Mouse (Mus musculus) cerebellum, adult 2 months (tissue): ENCODE measurements around the gene Pwwp2b. TPM values are rescaled to one million over a fixed set of nuclear protein-coding genes. Genes with fewer than 3 reads are reported as not detected.
A peak's percentile ranks its signal among the peaks of the same experiment; 100 is the strongest.

ENCODE experiments used
- DNase-seq, 2 experiments: peaks; one replicate each; pipeline ENCODE4 v3.0.0; 2021
- H3K27ac ChIP-seq: fragments of 200-500 bp; 2 replicates; pipeline ENCODE4 v1.5.1; 2012; ENCODE audit warnings: low read length, control low read depth, inconsistent platforms; ENCODE audit not compliant: insufficient read depth
- H3K27me3 ChIP-seq: fragments of 200-500 bp; 2 replicates; pipeline ENCODE4 v1.6.1; 2012; ENCODE audit warnings: inconsistent platforms, mild to moderate bottlenecking, low read length, moderate library complexity; ENCODE audit not compliant: control insufficient read depth, insufficient read depth
- H3K4me1 ChIP-seq: fragments of 200-500 bp; 2 replicates; pipeline ENCODE4 v1.6.1; 2011; ENCODE audit warnings: low read length; ENCODE audit not compliant: control insufficient read depth, insufficient read depth
- H3K4me3 ChIP-seq: fragments of 200-500 bp; replicated peaks from 2 replicates; pipeline ENCODE3; 2011; ENCODE audit warnings: mild to moderate bottlenecking, low read depth, low read length, control low read depth; ENCODE audit not compliant: insufficient read depth
- CTCF ChIP-seq: fragments of 200-500 bp; IDR thresholded peaks from 2 replicates; pipeline ENCODE4 v1.5.1; 2011; ENCODE audit warnings: low read depth, mild to moderate bottlenecking, control low read depth, low read length, moderate library complexity, borderline replicate concordance; ENCODE audit not compliant: insufficient read depth
- POLR2A ChIP-seq: fragments of 200-500 bp; IDR thresholded peaks from 2 replicates; pipeline ENCODE4 v1.6.1; 2011; ENCODE audit warnings: low read length, control low read depth, borderline replicate concordance; ENCODE audit not compliant: insufficient read depth
- WGBS: fragments of 180-500 bp; shearing (Covaris S2); methylation state at CpG from one replicate; pipeline ENCODE4 v1.1.7; 2018; 5-methylcytosine and 5-hydroxymethylcytosine counted together
- polyA plus RNA-seq: library from polyadenylated mRNA; depleted of rRNA; stranded (reverse); fragments of >200 nt; gene quantifications from 2 replicates; pipeline ENCODE4 v1.2.3, GENCODE M21; 2012

Gene Pwwp2b
- polyA plus RNA-seq, 1 experiment, result 9.9 TPM

DNA sequence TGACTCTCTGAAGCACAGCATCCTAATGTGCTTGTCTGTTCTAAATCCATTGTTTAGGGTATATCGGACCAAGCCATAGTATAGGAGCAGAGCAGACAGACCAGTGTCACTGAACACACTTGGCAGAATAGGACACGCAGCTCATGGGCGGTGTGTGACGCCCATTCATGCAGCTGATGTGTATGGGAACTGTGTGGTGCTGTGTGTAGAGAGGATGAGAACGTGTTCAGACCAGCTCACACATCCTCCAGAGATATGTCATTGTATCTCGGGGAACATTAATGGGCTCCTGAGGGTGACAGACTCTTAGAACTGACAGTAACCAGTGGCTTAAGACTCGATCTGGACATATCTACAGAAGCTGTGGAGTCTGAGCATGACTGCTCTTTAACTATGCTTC lies 21.9 kb upstream of the Pwwp2b start:
- no peak overlapping the region for H3K27ac ChIP-seq
- no peak for TF ChIP-seq CTCF
- no peak for TF ChIP-seq POLR2A
- no peak overlapping the region for H3K4me3 ChIP-seq
- no peaks in the 10 kb centered on the region for H3K27me3 ChIP-seq
- no peaks in the 10 kb centered on the region; the same call in 1 of the 2 replicates for H3K4me1 ChIP-seq
- WGBS, result 85% methylated on average over 7 of the region's 7 CpGs
- no peak for DNase-seq

DNA sequence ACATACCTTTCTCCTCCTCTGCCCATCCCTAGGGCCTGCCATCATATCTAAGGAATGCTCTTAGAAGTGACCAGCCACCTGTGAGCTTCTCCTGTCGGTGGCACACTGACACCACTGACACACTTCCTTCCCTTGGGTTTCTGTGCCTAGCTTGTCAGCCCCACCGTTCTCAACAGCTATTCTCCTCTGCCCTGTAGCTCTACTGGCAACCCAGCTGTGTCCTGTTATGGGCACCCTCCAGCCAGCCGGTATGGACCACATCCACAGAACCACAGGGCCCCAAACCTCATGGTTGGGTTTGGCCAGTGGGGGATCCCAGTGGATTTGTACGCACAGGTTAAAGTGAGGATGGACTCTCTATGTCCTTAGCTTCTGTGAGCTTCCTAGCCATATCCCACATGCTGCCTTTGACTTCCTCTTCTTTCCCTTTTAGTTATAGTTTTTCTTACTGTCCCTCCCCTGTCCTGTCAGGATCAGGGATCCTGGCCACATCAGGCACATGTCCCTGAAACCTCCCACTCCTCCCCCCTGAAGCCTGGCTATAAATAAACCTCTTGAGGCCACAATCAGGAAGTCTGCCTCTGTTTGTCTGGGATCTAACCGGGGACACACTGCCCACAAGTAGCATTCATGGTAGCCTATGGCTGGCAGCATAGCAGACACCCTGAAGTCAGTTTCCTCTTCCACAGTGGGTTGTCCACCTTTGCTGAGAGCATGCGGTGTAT lies 19.7 kb upstream of the Pwwp2b start:
- Histone ChIP-seq H3K4me1 (no peaks in the 10 kb centered on the region; the same call in 1 of the 2 replicates), H3K27me3 (no peaks in the 10 kb centered on the region), H3K4me3 (no peak overlapping the region), H3K27ac (no peak overlapping the region)
- no peak for DNase-seq
- TF ChIP-seq CTCF (no peak), POLR2A (no peak)
- 85% methylated on average over 6 of the region's 6 CpGs for WGBS

DNA sequence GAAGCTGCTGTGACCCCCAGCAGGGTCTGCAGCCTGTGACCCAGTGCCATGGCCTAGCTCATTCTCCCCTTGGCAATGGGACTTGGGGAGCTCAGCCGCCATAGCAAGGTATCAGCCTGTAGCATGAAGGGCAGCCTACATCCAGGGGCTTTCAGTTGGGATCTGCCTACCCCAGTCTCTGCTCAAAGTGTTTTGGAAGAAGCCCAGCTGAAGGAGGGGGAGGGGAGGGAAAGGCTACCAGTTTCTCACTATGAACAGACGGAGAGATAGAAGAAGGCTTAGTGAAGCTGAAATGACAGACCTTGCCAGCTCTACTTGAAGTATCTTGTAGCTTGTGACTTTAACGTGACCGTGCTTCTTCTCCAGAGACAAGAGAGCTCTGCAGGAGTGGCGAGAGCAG lies 18.4 kb upstream of the Pwwp2b start:
- WGBS, result 58% methylated on average over 5 of the region's 5 CpGs
- no peaks in the 10 kb centered on the region for H3K27me3 ChIP-seq

GRCm38 (mm10) chr7:139230241-139230640 lies 18.0 kb upstream of the Pwwp2b start:
- Histone ChIP-seq H3K27ac (no peak overlapping the region), H3K4me1 (peaks cover 8% of the 10 kb centered on the region), H3K27me3 (no peaks in the 10 kb centered on the region), H3K4me3 (no peak overlapping the region)
- DNase-seq, result no peak
- TF ChIP-seq POLR2A, result no peak
- no peak for TF ChIP-seq CTCF
- 76% methylated on average over 12 of the region's 12 CpGs for WGBS

More for the DNA sequence above, 18.4 kb upstream of the Pwwp2b start:
- no peak overlapping the region for H3K27ac ChIP-seq
- DNase-seq, result no peak
- H3K4me3 ChIP-seq, result no peak overlapping the region
- H3K4me1 ChIP-seq, result peaks cover 7% of the 10 kb centered on the region
- no peak for TF ChIP-seq POLR2A
- TF ChIP-seq CTCF, result no peak

GRCm38 (mm10) chr7:139233714-139234113 lies 14.6 kb upstream of the Pwwp2b start:
- TF ChIP-seq CTCF (peak; percentile 99), POLR2A (no peak)
- DNase-seq, result peak; percentile 85 to 90
- 5% methylated on average over 7 of the region's 7 CpGs for WGBS
- Histone ChIP-seq H3K4me1 (peaks cover 8% of the 10 kb centered on the region), H3K27me3 (no peaks in the 10 kb centered on the region), H3K4me3 (no peak overlapping the region), H3K27ac (no peak overlapping the region)

- no peak for TF ChIP-seq CTCF
- no peak for TF ChIP-seq POLR2A
- DNase-seq, result no peak
- Histone ChIP-seq H3K27me3 (no peaks in the 10 kb centered on the region), H3K4me1 (peaks cover 8% of the 10 kb centered on the region), H3K4me3 (no peak overlapping the region), H3K27ac (no peak overlapping the region)
- 42% methylated on average over 18 of the region's 18 CpGs for WGBS
These were observed 13.7 kb upstream of the Pwwp2b start for GRCm38 (mm10) chr7:139234426-139235188.

DNA sequence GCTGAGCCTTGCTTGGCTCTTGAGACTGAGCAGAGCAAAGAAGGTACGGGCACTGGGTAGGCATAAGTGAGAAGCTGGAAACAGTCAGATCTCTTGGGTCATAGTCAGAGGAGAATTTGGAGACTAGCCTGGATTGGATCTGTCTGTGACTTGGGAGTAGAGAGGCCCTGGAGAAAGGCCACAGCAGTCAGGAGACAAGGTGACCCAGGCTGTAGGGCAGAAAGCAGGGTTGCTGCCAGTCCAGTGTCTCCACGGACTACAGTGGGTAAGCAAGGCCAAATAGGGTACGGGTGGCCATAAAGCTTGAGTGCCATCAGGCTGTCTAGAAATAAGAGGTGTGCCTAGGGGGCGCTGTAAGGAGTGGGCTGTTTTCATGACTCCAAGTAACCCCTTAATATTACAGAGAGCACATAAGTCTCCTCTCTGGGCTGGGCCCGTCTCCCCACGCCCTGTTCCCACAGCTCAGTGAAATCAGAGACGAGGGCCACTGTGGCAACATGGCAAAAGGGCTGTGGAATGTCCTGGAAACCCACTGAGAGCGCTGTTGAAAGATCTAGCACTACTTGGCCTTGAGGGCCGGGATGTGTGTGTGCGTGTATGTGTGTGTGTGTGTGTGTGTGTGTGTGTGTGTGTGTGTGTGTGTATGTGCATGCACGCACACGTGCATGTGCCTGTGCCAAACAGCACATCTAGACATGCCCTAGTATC lies 12.5 kb upstream of the Pwwp2b start:
- peaks cover 8% of the 10 kb centered on the region for H3K4me1 ChIP-seq
- TF ChIP-seq POLR2A (no peak), CTCF (no peak)
- DNase-seq, result no peak
- 88% methylated on average over 12 of the region's 12 CpGs for WGBS
- no peak overlapping the region for H3K4me3 ChIP-seq
- H3K27ac ChIP-seq, result no peak overlapping the region
- no peaks in the 10 kb centered on the region for H3K27me3 ChIP-seq

- H3K4me3 ChIP-seq, result no peak overlapping the region
- no peaks in the 10 kb centered on the region for H3K27me3 ChIP-seq
- no peak overlapping the region for H3K27ac ChIP-seq
- TF ChIP-seq CTCF, result no peak
- TF ChIP-seq POLR2A, result no peak
- H3K4me1 ChIP-seq, result peaks cover 5% of the 10 kb centered on the region; the same call in 1 of the 2 replicates
- WGBS, result 65% methylated on average over 3 of the region's 3 CpGs
- DNase-seq, result no peak
These were observed 8.8 kb upstream of the Pwwp2b start for GRCm38 (mm10) chr7:139239432-139239831.
